Mouse (Mus musculus) thymus, postnatal 14 days (tissue): ENCODE data around the gene Defb19.
A peak's percentile ranks its signal among the peaks of the same experiment; 100 is the strongest.

ENCODE experiments used
- DNase-seq: peaks from one replicate; pipeline ENCODE4 v3.0.0; 2021

Defb19 gene

GRCm38 (mm10) chr2:152586926-152587560 lies 6.9 kb upstream of the Defb19 start:
- DNase-seq, result peak; percentile 13

GRCm38 (mm10) chr2:152580612-152581011 lies 500 bp upstream of the Defb19 start:
- no peak for DNase-seq

- no peak for DNase-seq
Observed at GRCm38 (mm10) chr2:152573484-152573883, 6.6 kb downstream of the Defb19 start.

GRCm38 (mm10) chr2:152572114-152572794 lies 7.9 kb downstream of the Defb19 start, which contains the start of gene Defb21:
Gene Defb21, plus strand, starts transcription at chr2:152572744.
- peak; percentile 13 for DNase-seq

GRCm38 (mm10) chr2:152570313-152570712 lies 9.8 kb downstream of the Defb19 start:
- DNase-seq, result no peak

GRCm38 (mm10) chr2:152569881-152570280 lies 10.2 kb downstream of the Defb19 start:
- DNase-seq, result no peak

GRCm38 (mm10) chr2:152569038-152569437 lies 11.1 kb downstream of the Defb19 start, which contains the start of gene Gm17416:
Gene Gm17416, plus strand, starts transcription at chr2:152569338.
- DNase-seq, result no peak

GRCm38 (mm10) chr2:152556655-152557054 lies 23.5 kb downstream of the Defb19 start:
- DNase-seq, result no peak

- peak; percentile 36 for DNase-seq
Observed at GRCm38 (mm10) chr2:152553774-152554423, 26.2 kb downstream of the Defb19 start.

GRCm38 (mm10) chr2:152548124-152548523 lies 32.0 kb downstream of the Defb19 start:
- DNase-seq, result no peak

GRCm38 (mm10) chr2:152544691-152545090 lies 35.4 kb downstream of the Defb19 start:
- DNase-seq, result peak; percentile 7

GRCm38 (mm10) chr2:152543478-152543877 lies 36.6 kb downstream of the Defb19 start:
- no peak for DNase-seq

GRCm38 (mm10) chr2:152542897-152543296 lies 37.2 kb downstream of the Defb19 start:
- DNase-seq, result no peak

GRCm38 (mm10) chr2:152541979-152542378 lies 38.1 kb downstream of the Defb19 start:
- no peak for DNase-seq

- DNase-seq, result no peak
Observed at GRCm38 (mm10) chr2:152539944-152540710, 40.0 kb downstream of the Defb19 start, which contains the start of gene Defb29. Gene Defb29, minus strand, starts transcription at chr2:152540098.
